In genomic region chr12:103214270-103214669, GRCm38 (mm10) we compare ENCODE assay signal across 9 mouse cellular contexts. TPM values are rescaled to one million over a fixed set of nuclear protein-coding genes. Genes with fewer than 3 reads are reported as not detected.
DNase-seq lines count a peak whose midpoint lies in the region; ATAC-seq and TF ChIP-seq lines count a peak whose summit lies in the region.
"Had no signal": no experiment of that assay in that cellular context is flagged by ENCODE, and none has a peak within 500 bp of the region (broad histone marks: within the 10 kb centered on the region; RNA-seq: fewer than 3 reads in every experiment).

No protein-coding gene starts in this region.

- H3K27ac ChIP-seq in gastrocnemius, adult 2 months = peak overlapping the region; percentile 92
- no peak overlapping the region for H3K27ac ChIP-seq in intestine, embryonic 16.5 days (ENCODE audit: low read length)

- TF ChIP-seq CTCF in gastrocnemius, adult 2 months (IDR thresholded peaks at IDR 0.05) = no peak

- H3K9me3 ChIP-seq in intestine, embryonic 16.5 days (ENCODE audit: control insufficient read depth, low read length) = no peaks in the 10 kb centered on the region

- DNase-seq in gastrocnemius, adult 2 months = no peak
- DNase-seq in gastrocnemius, postnatal 4 days (ENCODE audit: low spot score in 2 of 2) = no peak
- peak; percentile 34 for DNase-seq in ovary, adult 18-20 months (ENCODE audit: low spot score)
- DNase-seq in ovary, postnatal 10 days (ENCODE audit: low spot score) = no peak
- DNase-seq in ovary, postnatal 36 days (ENCODE audit: low spot score) = peak; percentile 57
- no peak for DNase-seq in spleen, adult 12 weeks (ENCODE audit: low spot score)

- intact Hi-C loops in gastrocnemius, adult 2 months (cut with DNase I) = no loop called here

- no peak overlapping the region for H3K4me2 ChIP-seq in intestine, embryonic 16.5 days (ENCODE audit: low read depth, low read length)

- ATAC-seq in intestine, embryonic 16.5 days = peak; percentile 40; the same call in 1 of the 2 replicates
- ATAC-seq in activated CD4-positive, CD25-positive, alpha-beta regulatory T cell, adult 4 months = no peak

- no peaks in the 10 kb centered on the region for H3K36me3 ChIP-seq in intestine, embryonic 16.5 days (ENCODE audit: control insufficient read depth, insufficient read depth, low read length)

- H3K9ac ChIP-seq in intestine, embryonic 16.5 days (ENCODE audit: low read depth, low read length) = no peak overlapping the region

- H3K4me3 ChIP-seq in gastrocnemius, adult 2 months = no peak overlapping the region
- no peak overlapping the region for H3K4me3 ChIP-seq in intestine, embryonic 16.5 days (ENCODE audit: low read length)

- no peaks in the 10 kb centered on the region for H3K27me3 ChIP-seq in intestine, embryonic 16.5 days (replicated peaks; ENCODE audit: control insufficient read depth, insufficient read depth, low read length)

- 41% methylated on average over 10 of the region's 10 CpGs for WGBS in intestine, embryonic 16.5 days

- H3K4me1 ChIP-seq in intestine, embryonic 16.5 days (ENCODE audit: control insufficient read depth, insufficient read depth, low read length) = no peaks in the 10 kb centered on the region; the same call in 1 of the 2 replicates

RNA-seq across cellular contexts. Expression of gene Prima1, which starts 27.7 kb away (rescaled TPM):
- 10 to 100 TPM; 20.8 to 28.6 TPM for total RNA-seq in gastrocnemius, adult 2 months (2021)
- 1 to 10 TPM; 1.8 to 2.3 TPM for total RNA-seq in gastrocnemius, postnatal 4 days (2021)
- polyA plus RNA-seq in intestine, embryonic 16.5 days (2015; fragmentation: Nextera tagmentation; extraction: Ambion mirVana) = 0.65 and 0.76 TPM in 2 replicates
- polyA plus RNA-seq in activated CD4-positive, CD25-positive, alpha-beta regulatory T cell, adult 4 months (2017; shearing (Covaris generic)) = not detected
- total RNA-seq: neutrophil, adult 5-6 weeks had no signal

Comparison
In these comparisons a context has a peak if more than half of its experiments do, and no peak if none do; other contexts are left out.
1. DNase-seq: peak in ovary, adult 18-20 months (single experiment) and ovary, postnatal 36 days (single experiment); none in gastrocnemius, adult 2 months (single experiment), gastrocnemius, postnatal 4 days (0 of 2), ovary, postnatal 10 days (single experiment) and spleen, adult 12 weeks (single experiment).
2. RNA of gene Prima1, which starts 27.7 kb away (total RNA-seq): 20.8 to 28.6 TPM in gastrocnemius, adult 2 months; 1.8 to 2.3 TPM in gastrocnemius, postnatal 4 days; every median in the first group is over 4 times any median in the second.